Comparison of ENCODE assay signal across 8 mouse cellular contexts in the genomic region with DNA sequence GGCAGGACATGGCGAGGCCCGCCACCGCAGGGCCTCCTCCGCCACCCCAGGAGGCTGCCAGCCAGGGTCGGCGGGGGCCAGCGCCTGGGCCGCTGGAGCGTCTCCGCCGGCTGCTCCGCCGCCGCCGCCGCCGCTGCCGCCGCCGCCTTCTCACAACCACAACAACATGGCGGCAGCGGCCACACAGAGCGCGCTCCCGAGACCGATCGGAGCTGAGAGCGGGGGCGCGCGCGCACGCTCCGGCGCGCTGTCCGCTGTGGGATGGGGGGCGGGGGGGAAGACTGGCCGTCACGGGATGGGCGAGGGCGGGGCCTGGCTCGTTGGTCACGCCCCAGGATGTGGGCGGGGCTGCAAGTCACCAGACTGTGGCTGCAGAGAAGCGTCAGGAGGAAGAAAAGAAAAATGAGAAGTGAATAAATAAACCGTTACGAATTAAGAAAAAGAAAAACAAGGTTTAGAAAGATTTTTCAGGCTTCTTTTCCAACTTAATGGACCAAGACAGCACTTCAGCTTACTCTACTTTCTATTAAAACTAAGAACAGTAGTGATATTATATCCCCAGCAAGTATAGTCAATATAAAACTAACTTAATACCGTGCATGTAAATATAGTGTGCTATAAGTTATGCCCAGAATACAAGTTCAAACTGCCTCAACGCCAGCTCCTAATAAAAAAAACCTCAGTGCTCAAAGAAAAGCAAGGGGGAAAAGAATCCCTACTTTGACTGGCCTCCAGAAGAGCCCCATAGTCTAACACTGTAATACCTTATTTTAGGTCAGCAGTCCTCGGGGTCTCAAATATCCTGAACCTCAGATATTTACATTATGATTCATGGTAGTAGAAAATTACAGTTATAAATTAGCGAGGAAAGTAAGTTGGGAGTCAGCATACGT. TPM values are rescaled to one million over a fixed set of nuclear protein-coding genes. Genes with fewer than 3 reads are reported as not detected.
DNase-seq lines count a peak whose midpoint lies in the region; ATAC-seq and TF ChIP-seq lines count a peak whose summit lies in the region.

A gene (minus strand): TSS at position 256 of the 893 bp plus-strand sequence.

- peak within 1 kb of the TSS; percentile 98 for H3K27ac ChIP-seq in hindbrain, embryonic 10.5 days
- H3K27ac ChIP-seq in lung, postnatal 0 days (ENCODE audit: low read length), result peak within 1 kb of the TSS; percentile 95

- peak; percentile 11; the same call in 1 of the 2 replicates for TF ChIP-seq CTCF in lung, postnatal 0 days (IDR thresholded peaks at IDR 0.05)

- peaks cover 16% of the 10 kb centered on the region for H3K4me1 ChIP-seq in hindbrain, embryonic 10.5 days (replicated peaks)
- peaks cover 4% of the 10 kb centered on the region for H3K4me1 ChIP-seq in lung, postnatal 0 days (ENCODE audit: insufficient read depth, low read depth, low read length)

- H3K36me3 ChIP-seq in hindbrain, embryonic 10.5 days, result no peaks in the 10 kb centered on the region
- no peaks in the 10 kb centered on the region for H3K36me3 ChIP-seq in lung, postnatal 0 days (ENCODE audit: insufficient read depth, low read length)

- peak within 1 kb of the TSS; percentile 98 for H3K9ac ChIP-seq in lung, postnatal 0 days (replicated peaks; ENCODE audit: low read depth)

- no peak for TF ChIP-seq EP300 in lung, postnatal 0 days (IDR thresholded peaks at IDR 0.05)

- no peaks in the 10 kb centered on the region for H3K9me3 ChIP-seq in hindbrain, embryonic 10.5 days
- no peaks in the 10 kb centered on the region for H3K9me3 ChIP-seq in lung, postnatal 0 days (ENCODE audit: low read length)

- WGBS in hindbrain, embryonic 10.5 days, result 6% methylated on average over 53 of the region's 53 CpGs
- WGBS in lung, postnatal 0 days, result 5% methylated on average over 35 of the region's 53 CpGs

- peak; percentile 76 for DNase-seq in MEL-GATA-1-ER (ENCODE audit: extremely low read depth, low read depth)
- DNase-seq in cerebellum, adult 8-10 months, result peak; percentile 91
- DNase-seq in hindbrain, embryonic 10.5 days (ENCODE audit: low spot score), result peak; percentile 96
- DNase-seq in layer of hippocampus, adult 9-11 months, result peak; percentile 94
- DNase-seq in lung, postnatal 0 days (ENCODE audit: low spot score), result peak; percentile 97
- peak; percentile 93 for DNase-seq in ovary, postnatal 14 days (ENCODE audit: low spot score)
- DNase-seq in thymus, postnatal 14 days, result peak; percentile 99

- peak within 1 kb of the TSS; percentile 64 for H3K4me2 ChIP-seq in lung, postnatal 0 days (replicated peaks; ENCODE audit: low read depth, low read length)

- peak; percentile 89 for ATAC-seq in frontal cortex, adult (ENCODE audit: low TSS enrichment)
- peak; percentile 95 for ATAC-seq in lung, postnatal 0 days

- peak within 1 kb of the TSS; percentile 94 for H3K4me3 ChIP-seq in hindbrain, embryonic 10.5 days
- H3K4me3 ChIP-seq in lung, postnatal 0 days (ENCODE audit: low read depth, low read length), result peak within 1 kb of the TSS; percentile 100

- no peaks in the 10 kb centered on the region for H3K27me3 ChIP-seq in hindbrain, embryonic 10.5 days (ENCODE audit: insufficient read depth, poor library complexity, severe bottlenecking)
- H3K27me3 ChIP-seq in lung, postnatal 0 days (replicated peaks; ENCODE audit: insufficient read depth, low read length), result no peaks in the 10 kb centered on the region

RNA-seq across cellular contexts. Expression of the gene that starts here (rescaled TPM):
- polyA plus RNA-seq in hindbrain, embryonic 10.5 days (2016; fragmentation: Nextera tagmentation; extraction: Ambion mirVana), result 28.1 and 31.7 TPM in 2 replicates
- 22.0 and 24.6 TPM in 2 replicates for polyA plus RNA-seq in lung, postnatal 0 days (2015; fragmentation: Nextera tagmentation; extraction: Ambion mirVana)

Comparison
In these comparisons a context has a peak if more than half of its experiments do, and no peak if none do; other contexts are left out.
1. Peak in every context shown above with its lines: DNase-seq, ATAC-seq, H3K4me3 ChIP-seq and H3K27ac ChIP-seq.